Mouse (Mus musculus) right cerebral cortex, adult 2 months (tissue): Measurements from ENCODE around the gene E130308A19Rik.
"Not testable (repeated sequence)": the region's sequence is repeated elsewhere in the genome, so short reads cannot be mapped to it uniquely, and the experiment has no call there.

Experiments
- DNase-seq, 2 experiments: peaks; one replicate each; pipeline ENCODE4 v3.0.0; 2021 to 2022; ENCODE audit warnings: low spot score in 2 of 2

E130308A19Rik gene

DNA sequence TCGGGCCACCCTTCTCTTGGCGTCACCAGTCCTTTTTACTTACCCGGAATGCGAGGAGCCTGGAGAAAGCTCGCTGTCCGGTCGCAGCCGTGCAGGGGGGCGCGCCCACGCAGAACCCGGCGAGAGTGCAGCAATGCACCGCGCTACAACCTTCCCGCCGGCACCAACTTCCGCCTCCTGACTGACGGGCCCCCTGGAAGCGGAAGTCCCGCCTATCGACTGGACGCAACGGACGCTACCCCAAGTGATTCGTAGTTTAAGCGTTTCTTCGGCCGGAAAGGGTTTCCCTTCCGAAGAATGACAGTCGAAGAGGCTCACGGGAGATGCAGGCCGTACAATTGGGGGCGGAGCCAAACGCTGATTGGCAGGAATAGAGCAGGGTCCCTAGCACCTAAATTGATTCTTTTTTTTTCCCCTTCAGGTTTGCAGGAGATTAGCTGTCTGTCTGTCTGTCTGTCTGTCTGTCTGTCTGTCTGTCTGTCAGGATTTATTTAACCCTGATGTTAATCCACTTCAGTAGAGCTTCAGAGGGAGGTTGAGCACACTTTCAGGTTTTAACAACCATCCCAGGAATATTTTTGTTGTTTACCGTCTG lies 157.8 kb downstream of the E130308A19Rik start:
- DNase-seq = peak; percentile 96 to 97

DNA sequence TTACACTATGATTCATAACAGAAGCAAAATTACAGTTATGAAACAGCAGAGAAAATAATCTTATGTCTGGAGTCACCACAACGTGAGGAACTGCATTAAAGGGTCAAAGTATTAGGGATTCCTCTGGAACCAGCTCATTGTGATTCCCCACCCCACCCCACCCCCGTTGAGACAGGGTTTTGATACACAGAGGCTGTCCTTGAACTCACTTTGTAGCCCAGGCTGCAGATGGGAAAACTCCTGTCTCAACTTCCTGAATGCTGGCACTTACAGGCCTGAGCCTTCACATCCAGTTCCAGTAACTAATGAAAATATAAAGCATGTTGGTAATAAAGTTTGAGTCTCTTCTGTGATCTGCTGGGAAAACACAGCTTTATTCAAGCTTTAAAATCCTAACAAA lies 159.4 kb downstream of the E130308A19Rik start:
- no peak for DNase-seq

DNA sequence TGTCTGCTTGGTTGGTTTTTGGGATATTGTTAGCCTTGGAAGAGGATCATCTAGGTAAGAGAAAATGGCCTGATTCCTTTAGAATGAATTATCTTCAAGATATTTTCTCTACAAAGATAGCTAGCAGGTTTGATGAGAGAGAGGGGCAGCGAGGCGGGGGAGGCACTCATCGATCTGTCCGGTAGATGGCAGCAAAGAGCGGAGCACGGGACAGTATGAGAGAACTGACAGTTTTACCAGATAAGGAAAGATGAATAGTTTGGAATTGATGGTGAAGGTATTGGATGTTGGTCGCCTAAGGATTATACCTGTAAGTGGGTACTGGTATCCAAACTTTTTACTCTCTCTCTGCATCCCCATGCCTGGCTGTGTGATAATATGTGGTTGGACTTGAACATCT lies 160.7 kb downstream of the E130308A19Rik start:
- DNase-seq = peak; percentile 80 to 84

DNA sequence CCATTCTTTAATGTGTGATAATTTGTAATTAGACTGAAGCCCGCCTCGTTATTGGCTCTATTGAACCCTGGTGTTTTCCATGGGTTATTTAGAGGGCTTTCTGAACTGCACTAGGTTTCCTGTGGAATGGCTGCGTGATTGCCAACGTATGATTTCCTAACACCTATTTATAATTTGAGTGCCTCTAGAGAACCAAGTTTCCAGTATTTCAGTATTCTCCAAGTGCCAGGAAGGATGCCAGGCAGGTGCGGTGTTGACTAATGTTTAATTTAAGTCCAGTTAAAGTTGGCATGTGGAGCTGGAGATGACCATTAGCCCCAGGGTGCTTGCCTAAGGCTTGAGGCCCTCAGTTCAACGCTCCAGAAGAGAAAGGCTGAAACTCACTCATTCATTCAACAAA lies 161.1 kb downstream of the E130308A19Rik start:
- DNase-seq = no peak

DNA sequence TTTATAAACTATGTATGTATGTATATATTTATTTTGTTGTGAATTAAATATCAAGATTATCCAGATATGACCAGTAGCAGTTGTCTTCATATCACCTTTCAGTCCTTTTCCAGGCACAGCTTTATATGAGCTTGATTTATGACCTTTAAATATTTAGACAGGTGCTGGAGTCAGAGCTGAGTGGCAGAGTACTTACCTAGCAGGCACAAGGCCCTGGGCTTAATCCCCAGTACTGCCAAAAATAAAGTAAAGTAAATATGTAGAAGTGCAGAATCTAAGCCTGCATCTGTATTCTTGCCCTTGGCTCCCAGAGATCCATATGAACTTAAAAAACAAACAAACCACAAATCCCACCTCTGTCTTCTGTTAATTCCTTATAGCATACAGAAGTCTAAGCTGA lies 163.0 kb downstream of the E130308A19Rik start:
- DNase-seq = no peak

DNA sequence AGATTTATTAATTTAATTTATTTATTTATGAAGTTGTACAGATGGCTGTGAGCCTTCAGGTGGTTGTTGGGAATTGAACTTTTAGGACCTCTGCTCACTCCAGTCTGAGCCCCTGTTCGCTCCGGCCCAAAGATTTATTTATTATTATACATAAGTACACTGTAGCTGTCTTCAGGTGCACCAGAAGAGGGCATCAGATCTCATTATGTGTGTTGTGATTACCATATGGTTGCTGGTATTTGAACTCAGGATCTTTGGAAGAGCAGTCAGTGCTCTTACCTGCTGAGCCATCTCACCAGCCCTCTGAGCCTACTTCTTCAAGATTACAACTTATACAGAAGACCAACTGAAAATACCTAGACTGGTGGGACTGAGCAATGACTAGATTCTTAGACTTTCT lies 167.6 kb downstream of the E130308A19Rik start:
- not testable (repeated sequence) for DNase-seq

DNA sequence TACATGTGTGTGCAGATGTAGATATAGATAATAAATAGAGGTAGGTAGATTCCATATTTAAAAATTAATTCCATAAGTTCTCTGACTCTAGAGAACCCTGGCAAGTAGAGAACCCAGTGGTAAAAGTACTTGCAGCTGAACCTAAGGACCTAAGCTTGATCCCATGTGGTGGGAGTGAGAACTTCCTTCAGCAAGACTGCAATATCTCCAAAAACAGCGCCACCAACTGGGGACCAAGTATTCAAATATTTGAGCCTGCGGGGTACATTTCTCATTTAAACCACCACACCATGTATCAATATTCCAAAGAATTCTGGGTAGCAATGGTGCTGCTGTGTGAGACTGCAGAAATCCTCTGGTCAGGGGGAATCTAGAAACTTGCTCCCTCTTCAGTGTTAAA lies 168.1 kb downstream of the E130308A19Rik start:
- DNase-seq = no peak

DNA sequence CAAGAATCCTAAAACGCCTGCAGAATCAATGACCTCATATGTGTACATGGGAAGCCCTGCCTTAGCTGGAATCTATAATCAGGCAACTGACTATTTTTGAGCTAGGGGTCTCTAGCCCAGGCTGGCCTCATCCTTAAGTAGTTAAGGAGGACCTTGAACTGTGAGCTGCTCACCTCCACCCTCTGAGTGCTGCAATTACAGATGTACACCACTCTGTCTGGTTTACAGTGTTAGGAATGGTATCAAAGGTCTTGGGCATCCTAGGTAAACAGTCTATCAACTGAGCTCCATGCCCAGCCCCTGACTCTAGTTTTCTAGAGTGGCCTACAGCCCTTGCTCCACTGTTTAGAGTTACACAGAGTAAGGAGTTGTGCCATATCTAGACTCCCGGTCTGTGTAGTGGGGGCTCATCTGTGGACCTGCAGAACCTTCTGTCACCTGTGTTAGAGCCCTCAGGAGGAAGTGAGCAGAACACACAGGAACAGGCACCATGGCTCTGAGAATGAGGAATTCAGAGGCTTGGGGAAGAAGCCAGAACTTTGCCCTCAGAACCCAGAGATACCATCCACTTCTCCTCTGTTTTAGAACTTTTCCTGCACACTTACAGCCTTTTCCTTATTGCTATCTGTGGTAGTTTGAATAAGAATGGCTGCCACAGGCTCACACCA lies 169.9 kb downstream of the E130308A19Rik start:
- DNase-seq = no peak

DNA sequence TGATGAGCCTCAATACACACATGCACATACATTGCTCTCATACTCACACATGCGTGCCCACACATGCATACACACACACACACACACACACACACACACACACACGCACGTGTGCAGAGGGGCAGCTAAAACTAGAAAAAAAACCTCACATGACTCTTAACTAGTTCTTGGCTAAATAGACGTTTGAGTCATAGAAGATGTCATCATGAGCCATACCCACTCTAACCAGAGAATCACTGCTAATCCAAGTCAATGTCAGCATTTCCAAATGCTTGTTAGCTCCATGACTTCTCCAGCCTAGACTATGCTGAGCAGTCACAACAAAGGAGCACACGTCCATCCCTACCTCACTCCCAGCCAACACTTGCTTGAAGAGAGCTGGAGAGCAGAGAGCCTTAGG lies 174.2 kb downstream of the E130308A19Rik start:
- DNase-seq = no peak

DNA sequence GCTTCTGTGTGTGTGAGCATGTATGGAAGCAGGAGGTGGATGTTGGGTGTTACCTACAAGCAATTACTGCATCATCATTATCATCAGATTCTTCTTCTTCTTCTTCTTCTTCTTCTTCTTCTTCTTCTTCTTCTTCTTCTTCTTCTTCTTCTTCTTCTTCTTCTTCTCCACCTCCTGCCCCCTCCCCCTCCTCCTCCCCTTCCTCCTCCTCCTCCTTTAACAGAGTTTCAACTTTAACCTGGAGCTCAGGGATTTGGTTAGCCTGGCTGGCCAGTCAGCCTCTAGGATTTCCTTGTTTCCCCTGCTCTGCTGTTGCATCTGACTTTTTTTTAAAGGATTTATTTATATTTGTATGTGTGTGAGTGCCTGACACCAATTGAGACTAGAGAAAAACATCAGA lies 175.5 kb downstream of the E130308A19Rik start, which contains the start of gene Inip:
TSS of gene Inip (minus strand) at position 101 of the 400 bp plus-strand sequence.
- DNase-seq = no peak

DNA sequence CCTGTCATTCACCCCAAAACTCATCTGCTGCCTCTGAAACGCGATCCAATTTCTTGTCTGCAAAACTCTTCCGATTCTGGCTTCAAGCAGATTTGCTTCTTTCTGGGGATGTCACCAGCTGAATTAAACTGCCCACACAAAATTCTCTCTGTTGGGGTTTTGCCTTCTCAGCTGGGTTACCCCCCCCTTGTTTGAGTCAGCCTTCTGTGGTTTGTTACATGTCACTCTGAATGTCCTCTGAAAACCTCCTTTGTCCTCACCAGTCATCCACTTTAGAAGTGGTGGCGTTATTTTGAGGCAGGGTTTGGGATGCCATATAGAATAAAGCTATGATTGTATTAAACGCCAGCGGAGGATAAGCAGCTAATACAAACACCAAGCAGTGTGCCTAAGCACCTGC lies 176.1 kb downstream of the E130308A19Rik start:
- no peak for DNase-seq

DNA sequence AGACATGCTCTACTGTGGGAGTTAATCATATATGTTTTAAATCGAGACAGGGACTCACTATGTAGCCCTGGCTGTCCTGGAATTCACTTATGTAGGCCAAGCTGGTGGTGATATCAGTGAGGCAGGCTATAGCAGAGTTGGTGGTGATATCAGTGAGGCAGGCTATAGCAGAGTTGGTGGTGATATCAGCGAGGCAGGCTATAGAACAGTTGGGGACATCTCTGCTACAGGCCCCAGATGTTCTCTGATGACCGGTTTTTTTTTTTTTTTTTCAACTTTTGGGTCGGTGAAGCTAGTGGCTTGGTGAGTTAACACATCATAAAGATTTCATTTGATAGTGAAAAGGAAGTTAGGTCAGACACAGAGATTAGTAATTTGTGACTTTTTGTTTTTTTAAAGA lies 176.8 kb downstream of the E130308A19Rik start:
- no peak for DNase-seq

DNA sequence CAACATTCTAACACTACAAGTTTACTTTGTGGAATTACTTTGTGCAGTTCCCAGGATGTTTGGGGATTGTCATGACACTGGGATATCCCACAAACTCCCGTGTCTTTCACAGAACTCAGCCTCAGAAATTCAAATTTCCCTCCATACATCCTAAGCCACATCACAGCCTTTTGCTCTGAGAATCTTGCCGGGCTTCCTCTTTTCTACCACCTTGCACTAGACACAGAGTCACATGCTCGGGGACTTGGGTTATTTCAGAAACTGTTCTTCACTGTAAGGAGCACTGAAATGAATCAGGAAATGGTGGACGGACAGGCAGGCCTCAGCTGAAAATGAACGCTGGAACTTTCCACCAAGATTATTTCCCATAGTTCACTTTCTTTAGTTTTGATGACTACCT lies 177.3 kb downstream of the E130308A19Rik start:
- no peak for DNase-seq

DNA sequence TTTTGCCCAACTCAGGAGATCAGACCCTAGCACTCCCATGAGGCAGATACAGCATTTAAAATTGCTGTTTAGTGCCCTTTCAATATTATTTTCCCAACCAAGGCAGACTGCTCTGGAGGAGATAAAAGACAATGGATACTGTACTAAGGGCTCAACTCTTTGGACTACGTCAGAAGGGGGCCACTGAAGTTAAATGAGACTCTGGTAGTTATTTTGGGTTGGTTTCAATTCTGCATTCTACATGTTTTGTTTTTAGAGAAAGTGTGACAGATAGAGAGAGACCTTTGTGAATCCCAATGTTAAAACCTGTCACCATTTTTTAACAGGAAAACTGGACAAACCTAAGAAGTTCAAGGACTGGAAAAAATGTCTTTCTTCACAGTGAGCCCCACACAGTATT lies 178.7 kb downstream of the E130308A19Rik start:
- no peak for DNase-seq

DNA sequence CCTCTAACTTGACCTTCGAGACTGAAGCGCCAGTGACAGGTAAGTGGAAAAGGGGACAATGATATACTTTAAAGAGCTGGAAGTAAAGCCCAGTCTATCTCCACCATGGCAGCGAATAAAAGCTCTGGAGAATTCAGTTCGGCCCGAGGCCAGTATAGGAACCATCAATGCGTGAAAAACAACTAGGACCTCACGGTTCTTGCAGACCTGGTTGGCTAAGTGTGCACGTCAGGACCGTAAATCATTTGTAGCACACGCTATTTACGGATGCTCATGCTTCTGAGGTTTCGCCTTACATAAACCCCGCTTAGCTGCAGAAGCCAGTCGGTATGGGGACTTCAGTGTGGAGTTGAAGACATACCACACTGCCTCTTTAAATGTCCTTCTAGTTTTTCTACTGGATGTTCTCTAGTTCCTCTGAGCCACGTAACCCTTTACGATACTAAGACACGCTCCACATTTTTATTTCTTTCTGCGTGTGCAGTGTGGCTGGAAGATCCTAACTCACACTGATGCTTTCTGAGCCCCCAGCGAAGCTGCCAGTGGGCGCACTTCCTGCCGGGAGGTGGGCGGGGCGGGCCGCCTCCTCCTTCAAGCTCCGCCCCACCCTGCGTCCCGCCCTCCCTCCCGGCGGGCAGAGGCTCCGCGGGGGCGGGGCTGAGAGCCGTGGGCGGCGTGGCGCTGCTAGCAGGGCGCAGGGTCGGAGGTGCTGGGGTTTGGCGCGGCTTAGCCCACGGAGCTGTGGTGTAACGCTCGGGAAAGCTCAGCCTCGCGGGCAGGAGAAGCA lies 179.4 kb downstream of the E130308A19Rik start, which contains the start of gene Snx30:
TSS of gene Snx30 (plus strand) at position 660 of the 787 bp plus-strand sequence.
- DNase-seq = peak; percentile 88 to 90

DNA sequence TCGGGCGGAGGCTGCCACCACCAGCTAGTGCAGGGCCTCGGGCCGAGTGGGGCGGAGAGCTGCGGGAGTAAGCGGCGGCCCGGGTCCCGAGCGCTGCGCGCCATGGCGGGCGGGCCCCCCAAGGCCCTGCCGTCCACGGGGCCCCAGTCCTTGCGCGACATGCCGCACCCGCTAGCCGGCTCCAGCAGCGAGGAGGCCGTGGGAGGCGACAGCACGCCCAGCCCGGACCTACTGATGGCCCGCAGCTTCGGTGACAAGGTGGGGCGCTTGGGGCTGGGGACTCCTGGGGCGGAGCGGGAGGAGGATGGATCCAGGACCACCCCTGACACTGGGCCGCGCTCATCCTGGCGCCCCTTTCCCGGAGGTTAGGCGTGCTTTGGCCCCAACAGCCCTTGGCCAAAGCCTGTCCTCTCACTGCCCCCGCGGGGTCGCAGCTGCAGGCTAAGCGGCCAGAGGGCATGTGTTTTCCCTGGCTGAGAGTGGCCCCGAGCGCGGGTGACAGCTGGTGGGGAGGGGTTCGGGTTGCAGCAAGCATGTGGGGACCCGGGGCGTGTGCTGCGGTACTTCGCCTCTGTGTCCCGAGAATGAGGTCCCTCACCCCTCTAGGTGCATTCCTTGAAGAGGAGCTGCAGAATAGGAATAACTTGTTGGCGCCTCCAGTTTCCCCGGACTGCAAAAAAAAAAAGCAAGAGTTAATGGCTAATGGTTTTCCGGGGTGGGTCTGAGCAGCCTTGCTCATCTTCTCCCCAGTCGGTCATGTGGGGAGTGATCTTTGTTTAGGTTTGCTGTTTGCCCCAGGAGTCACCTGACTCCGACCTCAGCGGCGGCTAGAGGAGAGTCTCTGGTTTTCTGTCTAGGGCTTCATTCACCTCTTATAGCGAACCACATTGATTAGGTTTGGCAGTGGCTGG lies 180.2 kb downstream of the E130308A19Rik start:
- DNase-seq = peak in 1 of 2 experiments; percentile 22

DNA sequence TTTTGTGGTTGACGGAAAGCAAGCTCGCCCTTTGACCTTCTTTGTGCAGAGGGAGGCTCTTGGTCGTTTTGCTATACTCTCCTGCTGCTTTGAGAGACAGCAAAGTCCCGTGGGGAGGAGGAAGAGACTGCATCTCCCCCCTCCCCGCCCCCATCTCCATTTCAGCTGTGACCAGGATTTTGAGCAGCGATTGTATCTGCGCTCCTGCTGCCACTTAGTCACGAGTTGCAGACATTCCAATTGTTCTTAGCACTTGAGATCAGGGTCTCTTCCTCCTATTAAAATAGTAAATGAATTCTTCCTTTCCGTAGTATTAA lies 180.8 kb downstream of the E130308A19Rik start:
- DNase-seq = no peak

DNA sequence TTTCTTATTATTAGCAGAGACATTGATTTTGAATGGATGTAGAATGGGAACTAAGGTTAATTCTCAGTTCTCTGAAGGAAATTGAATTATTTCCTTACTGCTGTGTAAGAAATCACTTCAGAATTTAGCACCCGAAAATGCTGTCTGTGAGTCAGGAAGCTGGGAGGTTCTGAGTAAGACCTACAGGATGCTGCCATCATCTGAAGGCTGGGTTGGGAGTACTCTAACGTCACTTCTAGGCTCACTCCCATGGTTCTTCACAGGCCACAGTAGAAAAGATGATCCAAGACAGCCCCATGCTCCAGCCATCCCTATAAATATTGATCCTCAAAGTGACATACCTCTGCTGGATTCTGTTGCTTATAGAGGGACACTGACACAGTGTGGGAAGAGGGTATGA lies 181.5 kb downstream of the E130308A19Rik start:
- no peak for DNase-seq

DNA sequence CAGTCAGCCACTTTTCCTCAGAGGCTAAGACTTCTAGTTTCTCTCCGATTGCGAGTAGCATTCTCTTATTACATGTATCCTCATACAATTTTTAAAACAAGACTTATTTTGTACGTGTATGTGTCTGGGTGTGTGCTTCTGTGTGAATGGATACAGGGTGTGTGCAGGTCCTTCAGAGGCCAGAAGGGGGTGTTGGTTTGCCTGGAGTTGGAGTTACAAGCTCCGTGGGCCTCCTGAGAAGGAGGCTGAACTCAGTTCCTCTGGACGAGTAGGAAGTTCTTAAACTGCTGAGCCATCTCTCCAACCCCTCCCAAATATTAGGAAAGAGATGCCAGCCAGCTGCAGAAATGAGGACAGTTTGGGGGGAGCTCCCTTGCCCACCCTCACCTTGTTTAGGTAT lies 182.4 kb downstream of the E130308A19Rik start:
- DNase-seq = no peak
